Mouse (Mus musculus) bone marrow macrophage, adult 2 months (primary cell): ENCODE results near the gene Dhrs7b. TPM values are rescaled to one million over a fixed set of nuclear protein-coding genes. Genes with fewer than 3 reads are reported as not detected.

ENCODE experiments used
- H3K27ac ChIP-seq: 2 replicates; pipeline ENCODE4 v1.5.1; 2012; ENCODE audit warnings: low read depth, low read length; ENCODE audit not compliant: insufficient read depth
- H3K4me1 ChIP-seq: 2 replicates; pipeline ENCODE4 v1.6.1; 2012; ENCODE audit warnings: low read length; ENCODE audit not compliant: control insufficient read depth, insufficient read depth
- H3K4me3 ChIP-seq: 2 replicates; pipeline ENCODE4 v1.5.1; 2012; ENCODE audit warnings: mild to moderate bottlenecking, low read length, moderate library complexity; ENCODE audit not compliant: insufficient read depth
- CTCF ChIP-seq: IDR thresholded peaks from 2 replicates; pipeline ENCODE4 v1.5.1; 2012; ENCODE audit warnings: low read depth, mild to moderate bottlenecking, low read length, moderate library complexity
- POLR2A ChIP-seq: IDR thresholded peaks from 2 replicates; pipeline ENCODE4 v1.6.1; 2012; ENCODE audit warnings: mild to moderate bottlenecking, low read depth, low read length, borderline replicate concordance
- polyA plus RNA-seq: library from polyadenylated mRNA; stranded (reverse); fragments of >200 nt; gene quantifications from 2 replicates; pipeline ENCODE4 v1.2.4, GENCODE M21; 2012; ENCODE audit not compliant: missing spikeins, insufficient read depth, insufficient read length

Dhrs7b gene
- polyA plus RNA-seq, 1 experiment: 20.4 TPM

DNA sequence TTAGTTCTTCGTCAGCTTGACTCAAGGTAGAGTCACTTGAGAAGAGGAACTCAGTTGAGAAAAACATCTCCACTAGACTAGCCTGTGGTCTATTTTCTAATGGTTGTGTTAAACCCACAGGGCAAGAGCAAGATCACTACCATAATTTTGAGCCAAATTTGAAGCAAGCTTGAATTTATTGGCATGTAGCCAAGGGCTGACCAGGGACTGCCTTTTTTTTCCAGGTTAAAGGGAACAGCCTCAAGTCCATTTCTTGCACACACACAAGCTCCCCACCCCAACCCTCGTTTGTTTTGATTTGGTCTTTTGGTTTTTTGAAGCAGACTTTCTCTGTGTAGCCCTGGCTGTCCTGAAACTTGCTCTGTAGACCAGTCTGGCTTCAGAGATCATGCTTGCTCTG is 59.4 kb downstream of the Dhrs7b start:
- Histone ChIP-seq H3K4me3 (no peak overlapping the region), H3K27ac (no peak overlapping the region)
- TF ChIP-seq CTCF (no peak), POLR2A (no peak)

DNA sequence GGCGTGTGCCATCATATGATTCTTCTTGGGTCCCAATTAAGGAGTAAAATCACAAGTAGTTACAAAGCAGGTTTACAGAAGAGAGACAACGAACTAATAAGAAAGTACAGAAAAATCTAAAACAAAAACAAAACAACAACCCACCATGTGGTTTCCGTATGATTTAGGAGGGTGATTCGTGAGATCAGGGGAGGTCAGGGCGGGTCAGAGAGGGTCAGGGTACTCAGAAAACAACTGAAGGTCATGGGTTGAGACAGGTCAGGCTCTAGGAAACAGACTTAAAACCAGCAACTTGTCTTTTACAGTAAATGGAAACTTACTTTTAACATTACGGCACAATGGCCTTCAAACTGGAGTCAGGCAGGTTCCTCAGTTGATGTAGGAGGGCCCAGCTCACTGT is 59.9 kb downstream of the Dhrs7b start:
- Histone ChIP-seq H3K27ac (no peak overlapping the region), H3K4me3 (no peak overlapping the region), H3K4me1 (no peaks in the 10 kb centered on the region)
- no peak for TF ChIP-seq CTCF
- no peak for TF ChIP-seq POLR2A

More for the DNA sequence above, 59.4 kb downstream of the Dhrs7b start:
- no peaks in the 10 kb centered on the region for H3K4me1 ChIP-seq

DNA sequence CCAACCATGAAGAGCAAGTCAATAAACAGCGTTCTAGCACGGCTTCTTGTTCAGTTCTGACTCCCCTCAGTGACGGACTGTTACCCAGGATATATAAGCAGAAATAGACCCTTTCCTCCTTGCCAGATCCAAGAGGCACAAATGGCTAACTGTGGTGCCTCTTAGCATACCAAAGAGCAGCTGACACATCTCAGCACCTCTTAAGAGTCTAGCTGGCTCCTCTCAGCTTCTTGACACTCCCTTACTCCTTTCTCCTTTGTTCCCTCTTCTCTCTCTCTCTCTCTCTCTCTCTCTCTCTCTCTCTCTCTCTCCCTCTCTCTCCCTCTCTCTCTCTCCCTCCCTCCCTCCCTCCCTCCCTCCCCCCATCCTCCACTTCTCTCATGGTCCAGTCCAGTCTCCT is 60.3 kb downstream of the Dhrs7b start:
- TF ChIP-seq POLR2A (no peak), CTCF (no peak)
- Histone ChIP-seq H3K4me1 (no peaks in the 10 kb centered on the region), H3K27ac (no peak overlapping the region), H3K4me3 (no peak overlapping the region)

DNA sequence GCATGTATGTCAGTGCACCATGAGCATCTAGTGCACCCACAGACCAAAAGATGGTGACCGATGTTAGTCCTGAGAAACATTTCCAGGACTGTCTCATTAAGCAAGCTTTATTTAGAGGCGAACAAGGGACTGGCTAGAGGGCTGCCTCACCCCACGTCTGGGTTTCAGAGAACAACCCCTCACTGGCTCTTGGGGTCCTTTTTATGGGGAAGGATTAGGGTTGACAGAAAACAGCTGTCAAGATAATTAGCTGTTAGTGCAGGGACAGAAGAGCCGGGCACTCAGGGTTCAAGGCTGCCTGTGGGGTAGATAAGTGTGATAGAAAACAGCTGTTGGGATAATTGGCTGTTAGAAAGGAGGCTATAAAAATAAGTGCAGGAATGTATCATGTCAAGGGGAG is 65.5 kb downstream of the Dhrs7b start:
- peaks cover 2% of the 10 kb centered on the region for H3K4me1 ChIP-seq
- H3K27ac ChIP-seq: no peak overlapping the region
- no peak overlapping the region for H3K4me3 ChIP-seq
- TF ChIP-seq POLR2A: no peak
- TF ChIP-seq CTCF: no peak

DNA sequence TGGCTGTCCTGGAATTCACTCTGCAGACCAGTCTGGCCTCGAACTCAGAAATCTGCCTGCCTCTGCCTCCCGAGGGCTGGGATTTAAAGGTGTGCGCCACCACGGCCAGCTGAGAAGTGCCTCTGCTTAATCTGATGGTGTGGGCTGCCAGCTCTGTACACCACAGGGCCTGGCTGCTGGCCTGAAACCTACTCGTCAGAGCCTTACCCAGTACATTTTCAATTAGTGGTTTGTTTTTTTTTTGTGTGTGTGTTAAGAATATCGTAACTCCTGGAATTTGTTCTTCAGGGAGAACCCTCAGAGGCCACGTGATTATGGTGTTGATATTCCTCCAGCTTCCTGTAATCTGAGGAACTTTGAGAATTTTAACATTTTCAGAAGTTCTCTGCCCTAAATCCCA is 71.6 kb downstream of the Dhrs7b start:
- no peak overlapping the region for H3K4me3 ChIP-seq
- H3K27ac ChIP-seq: no peak overlapping the region
- TF ChIP-seq POLR2A (no peak), CTCF (no peak)
- H3K4me1 ChIP-seq: peaks cover 2% of the 10 kb centered on the region

DNA sequence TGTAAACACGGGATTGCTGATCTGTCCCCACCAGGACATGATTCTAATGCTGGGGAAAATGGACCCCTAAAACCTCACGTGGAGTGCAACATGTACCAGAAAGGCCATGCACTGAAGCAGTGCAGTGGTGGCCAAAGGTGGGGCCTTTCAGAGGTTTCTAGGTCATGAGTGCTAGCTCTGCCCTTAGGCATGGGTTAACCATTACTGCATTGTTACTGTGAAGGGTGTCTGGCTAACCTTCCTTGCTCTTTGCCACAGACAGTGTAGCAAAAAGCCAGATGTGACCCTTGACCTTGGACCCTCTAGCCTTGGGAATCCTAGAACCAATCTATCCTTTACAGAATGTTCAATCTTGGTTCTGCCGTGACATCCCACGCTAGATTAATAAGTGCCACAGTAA is 72.1 kb downstream of the Dhrs7b start:
- TF ChIP-seq CTCF (no peak), POLR2A (no peak)
- Histone ChIP-seq H3K4me3 (no peak overlapping the region), H3K27ac (no peak overlapping the region), H3K4me1 (peaks cover 2% of the 10 kb centered on the region)

DNA sequence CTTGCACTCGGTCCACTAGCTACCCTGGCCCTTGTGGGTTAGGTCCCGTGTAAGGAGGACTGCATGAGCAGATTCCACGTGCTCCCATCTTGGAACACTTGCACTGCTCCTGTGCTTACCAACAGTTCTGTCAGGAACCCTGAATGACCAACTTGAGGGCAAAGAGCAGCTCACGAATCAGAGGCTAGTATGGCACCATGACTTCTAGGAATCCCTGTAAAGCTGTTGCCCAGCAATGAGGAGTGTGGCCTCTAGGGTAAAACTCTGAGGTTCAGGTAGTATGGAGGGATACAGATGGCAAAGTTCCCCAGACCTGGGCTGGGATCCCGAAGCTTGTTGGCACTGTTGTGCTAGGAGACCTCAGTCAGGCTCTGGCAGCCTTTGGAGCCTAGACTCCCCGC is 73.2 kb downstream of the Dhrs7b start:
- no peak for TF ChIP-seq POLR2A
- TF ChIP-seq CTCF: no peak
- Histone ChIP-seq H3K4me3 (no peak overlapping the region), H3K4me1 (peaks cover 2% of the 10 kb centered on the region), H3K27ac (no peak overlapping the region)

DNA sequence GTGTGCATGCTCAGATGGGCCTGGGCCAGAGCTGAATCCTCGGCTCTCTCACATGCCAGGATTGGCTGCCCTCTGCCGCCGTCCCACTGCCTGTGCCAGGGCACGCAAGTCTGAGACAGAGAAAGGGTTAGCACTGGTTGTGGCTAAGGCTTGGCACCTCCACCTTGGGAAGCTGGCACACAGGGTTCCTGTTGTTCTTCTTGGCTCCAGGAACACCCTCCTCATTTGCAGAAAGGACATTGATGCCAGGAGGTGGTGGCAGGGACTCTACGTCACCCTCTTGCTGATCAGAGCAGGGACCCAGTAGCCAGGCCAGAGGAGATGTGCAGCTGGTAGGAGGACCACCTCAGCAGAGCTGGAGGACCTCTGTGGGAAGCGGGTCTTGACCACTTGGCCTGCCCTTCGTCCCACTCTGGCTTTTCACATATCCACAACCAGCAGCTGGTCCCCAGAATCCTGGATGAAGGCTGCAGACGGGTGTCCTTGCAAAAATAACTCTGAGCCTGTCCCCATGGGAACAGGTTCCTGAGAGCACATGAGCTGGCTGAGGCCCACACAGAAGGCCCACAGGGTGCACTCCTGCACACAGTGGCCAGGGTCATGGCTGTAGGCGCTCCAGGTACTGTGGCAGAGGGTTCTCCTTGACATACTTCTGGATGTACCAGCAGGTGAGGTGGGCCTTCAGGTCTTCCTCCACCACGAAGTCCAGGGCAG is 75.1 kb downstream of the Dhrs7b start:
- H3K4me1 ChIP-seq: peaks cover 4% of the 10 kb centered on the region; the same call in 1 of the 2 replicates
- H3K27ac ChIP-seq: no peak overlapping the region
- TF ChIP-seq POLR2A (no peak), CTCF (no peak)

DNA sequence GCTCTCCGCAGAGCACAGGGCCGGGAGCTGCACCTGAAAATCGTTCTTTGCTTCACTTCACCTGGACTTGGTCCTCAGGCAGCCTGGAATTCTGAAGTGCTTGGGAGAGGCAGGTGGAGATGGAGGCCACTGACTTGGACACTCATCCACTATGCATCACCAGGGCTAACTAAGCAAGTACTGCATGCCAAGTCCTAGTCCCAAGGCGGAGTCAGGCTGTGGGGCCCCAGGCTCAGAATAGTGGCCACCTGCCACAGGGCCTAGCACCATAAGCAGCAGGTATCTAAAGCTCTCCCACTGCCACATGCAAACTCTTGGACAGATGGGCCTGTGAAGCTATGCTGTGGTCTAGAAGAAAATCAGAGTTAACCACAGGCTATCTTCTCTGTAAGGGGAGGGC is 76.0 kb downstream of the Dhrs7b start:
- Histone ChIP-seq H3K4me1 (peaks cover 8% of the 10 kb centered on the region), H3K27ac (no peak overlapping the region), H3K4me3 (no peak overlapping the region)
- TF ChIP-seq CTCF (no peak), POLR2A (no peak)

More for the DNA sequence above, 75.1 kb downstream of the Dhrs7b start:
- H3K4me3 ChIP-seq: no peak overlapping the region

DNA sequence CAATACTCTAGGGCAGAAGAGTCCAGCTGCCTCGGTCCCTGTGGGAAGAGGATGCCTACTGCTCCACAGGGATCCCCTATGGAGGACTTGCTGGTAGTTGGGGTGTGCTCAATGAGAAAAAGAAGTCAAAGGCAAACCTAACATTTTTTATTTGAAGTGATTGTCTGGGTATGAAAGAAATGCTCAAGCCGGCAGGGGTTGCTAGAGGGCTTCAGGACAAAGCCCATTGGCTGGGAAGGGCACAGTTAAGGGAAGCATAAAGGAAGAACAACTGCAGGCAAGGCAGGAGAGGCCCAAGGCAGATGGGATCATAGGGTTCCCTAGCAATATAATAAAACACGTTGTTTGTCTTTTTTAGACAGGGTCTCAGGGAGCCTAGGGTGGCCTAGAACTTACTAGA is 77.6 kb downstream of the Dhrs7b start:
- Histone ChIP-seq H3K4me1 (peaks cover 19% of the 10 kb centered on the region), H3K4me3 (no peak overlapping the region), H3K27ac (no peak overlapping the region)
- TF ChIP-seq CTCF (no peak), POLR2A (no peak)

DNA sequence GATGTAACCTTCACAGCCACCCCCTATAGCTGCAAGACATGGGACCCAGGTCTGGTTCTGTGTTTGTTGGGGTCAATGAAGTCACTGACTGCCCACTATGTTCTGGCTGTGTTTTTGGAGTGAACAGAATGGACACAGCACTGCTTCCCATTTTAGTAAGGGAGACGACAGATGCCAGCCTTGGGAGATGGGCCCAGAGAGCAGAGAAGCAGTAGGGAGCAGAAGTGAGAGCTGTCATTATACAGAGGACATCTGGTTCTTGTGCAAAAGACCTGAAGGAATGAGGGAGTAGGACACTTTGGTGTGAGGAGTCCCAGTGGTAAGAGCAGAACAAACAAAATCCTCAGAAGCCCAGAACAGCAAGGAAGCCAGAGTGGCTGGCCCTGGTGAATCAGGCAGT is 79.2 kb downstream of the Dhrs7b start:
- peaks cover 24% of the 10 kb centered on the region for H3K4me1 ChIP-seq
- H3K4me3 ChIP-seq: no peak overlapping the region
- TF ChIP-seq POLR2A: no peak
- no peak for TF ChIP-seq CTCF
- no peak overlapping the region for H3K27ac ChIP-seq

Other genes with a start within 250 kb of the Dhrs7b start
- 17.1 and 17.5 TPM in 2 replicates for gene Llgl1, start 130.9 kb upstream of the Dhrs7b start, polyA plus RNA-seq
- gene Flii, start 103.4 kb upstream of the Dhrs7b start, polyA plus RNA-seq: 144 and 146 TPM in 2 replicates
- 6.1 and 9.3 TPM in 2 replicates for gene Mief2, start 102.2 kb upstream of the Dhrs7b start, polyA plus RNA-seq
- gene Top3a, start 53.3 kb upstream of the Dhrs7b start, polyA plus RNA-seq: 13.2 and 13.7 TPM in 2 replicates
- gene Smcr8, start 53.1 kb upstream of the Dhrs7b start, polyA plus RNA-seq: 23.8 and 30.3 TPM in 2 replicates
- 1.4 and 4.9 TPM in 2 replicates for gene Shmt1, start 18.9 kb upstream of the Dhrs7b start, polyA plus RNA-seq
- gene Tmem11, start 48.6 kb downstream of the Dhrs7b start, polyA plus RNA-seq: 19.4 and 20.8 TPM in 2 replicates
- 15.5 and 19.2 TPM in 2 replicates for gene Natd1, start 84.1 kb downstream of the Dhrs7b start, polyA plus RNA-seq
- gene Map2k3, start 101.4 kb downstream of the Dhrs7b start, polyA plus RNA-seq: 47.3 and 52.8 TPM in 2 replicates
- not detected in 2 replicates for gene Kcnj12, start 191.9 kb downstream of the Dhrs7b start, polyA plus RNA-seq